Comparison of ENCODE assay signal across 15 mouse cellular contexts in genomic region chr3:122393836-122394374, GRCm38 (mm10).
DNase-seq lines count a peak whose midpoint lies in the region; ATAC-seq and TF ChIP-seq lines count a peak whose summit lies in the region.
"Had no signal": no experiment of that assay in that cellular context is flagged by ENCODE, and none has a peak within 500 bp of the region (broad histone marks: within the 10 kb centered on the region; RNA-seq: fewer than 3 reads in every experiment).

No protein-coding gene starts in this region.

- no peaks in the 10 kb centered on the region for H3K9me3 ChIP-seq in lung, postnatal 0 days (ENCODE audit: low read length)
- H3K9me3 ChIP-seq: liver, embryonic 13.5 days had no signal

- TF ChIP-seq CTCF in gastrocnemius, adult 2 months (IDR thresholded peaks at IDR 0.05): no peak
- TF ChIP-seq CTCF in lung, postnatal 0 days (IDR thresholded peaks at IDR 0.05): no peak
- TF ChIP-seq CTCF in bone marrow, adult 2 months (IDR thresholded peaks at IDR 0.05; ENCODE audit: control insufficient read depth, insufficient read depth, low read length): no peak

- no peak for TF ChIP-seq EP300 in lung, postnatal 0 days (IDR thresholded peaks at IDR 0.05)

- H3K4me2 ChIP-seq in lung, postnatal 0 days (replicated peaks; ENCODE audit: low read depth, low read length): no peak overlapping the region
- H3K4me2 ChIP-seq: liver, embryonic 13.5 days had no signal

- WGBS in lung, postnatal 0 days: 65% methylated on average over 12 of the region's 12 CpGs
- WGBS in bone marrow, adult 2 months: 54% methylated on average over 12 of the region's 12 CpGs
- WGBS in macrophage (ENCODE audit: missing documents): 60% methylated on average over 12 of the region's 12 CpGs

- no peaks in the 10 kb centered on the region for H3K36me3 ChIP-seq in lung, postnatal 0 days (ENCODE audit: insufficient read depth, low read length)
- H3K36me3 ChIP-seq in macrophage (ENCODE audit: inconsistent target): no peaks in the 10 kb centered on the region
- H3K36me3 ChIP-seq: liver, embryonic 13.5 days had no signal

- no peaks in the 10 kb centered on the region for H3K27me3 ChIP-seq in lung, postnatal 0 days (replicated peaks; ENCODE audit: insufficient read depth, low read length)
- H3K27me3 ChIP-seq: liver, embryonic 13.5 days; Patski had no signal

- intact Hi-C loops in gastrocnemius, adult 2 months (cut with DNase I): no loop called here

- no peak for TF ChIP-seq POLR2A in bone marrow, adult 2 months (IDR thresholded peaks at IDR 0.05; ENCODE audit: borderline replicate concordance, control insufficient read depth, low read depth, low read length)

- peak; percentile 46; the same call in 1 of the 2 replicates for ATAC-seq in lung, postnatal 0 days
- ATAC-seq: inflammation-experienced regulatory T-cells, adult 6 months; Patski had no signal

- H3K27ac ChIP-seq in gastrocnemius, adult 2 months: peak overlapping the region; percentile 46
- H3K27ac ChIP-seq in lung, postnatal 0 days (ENCODE audit: low read length): 0 out of 2 replicates have a peak overlapping the region, but pooled peaks have one; percentile 32
- peak overlapping the region; percentile 51 for H3K27ac ChIP-seq in bone marrow, adult 2 months (ENCODE audit: control insufficient read depth, insufficient read depth, low read depth, low read length, poor library complexity)
- H3K27ac ChIP-seq in macrophage: peak overlapping the region; percentile 61
- H3K27ac ChIP-seq: liver, embryonic 13.5 days had no signal

- H3K4me3 ChIP-seq in gastrocnemius, adult 2 months: no peak overlapping the region
- H3K4me3 ChIP-seq in lung, postnatal 0 days (ENCODE audit: low read depth, low read length): no peak overlapping the region
- no peak overlapping the region for H3K4me3 ChIP-seq in bone marrow, adult 2 months (replicated peaks; ENCODE audit: control insufficient read depth, low read depth, low read length)
- H3K4me3 ChIP-seq in macrophage (ENCODE audit: inconsistent target): no peak overlapping the region
- H3K4me3 ChIP-seq: liver, embryonic 13.5 days had no signal

- no peak overlapping the region for H3K9ac ChIP-seq in lung, postnatal 0 days (replicated peaks; ENCODE audit: low read depth)
- H3K9ac ChIP-seq: liver, embryonic 13.5 days had no signal

- H3K79me2 ChIP-seq in macrophage (ENCODE audit: inconsistent target): no peaks in the 10 kb centered on the region

- H3K4me1 ChIP-seq in lung, postnatal 0 days (ENCODE audit: insufficient read depth, low read depth, low read length): no peaks in the 10 kb centered on the region
- no peaks in the 10 kb centered on the region for H3K4me1 ChIP-seq in bone marrow, adult 2 months (ENCODE audit: control insufficient read depth, insufficient read depth, low read length)
- H3K4me1 ChIP-seq: liver, embryonic 13.5 days had no signal

- DNase-seq in gastrocnemius, adult 2 months: peak; percentile 71
- DNase-seq in gastrocnemius, adult 8-10 months (ENCODE audit: low spot score in 2 of 2): no peak
- DNase-seq in lung, postnatal 0 days (ENCODE audit: low spot score): peak; percentile 46
- no peak for DNase-seq in lung, adult 18-20 months
- no peak for DNase-seq in embryo, embryonic 10.5 days (ENCODE audit: low spot score)
- DNase-seq in right cerebral cortex, postnatal 4 days: no peak
- DNase-seq: adrenal gland, adult 8-10 months; cerebellum, adult 18-20 months; liver, embryonic 13.5 days; midbrain, embryonic 14.5 days; right cerebral cortex, adult 18-20 months had no signal

Comparison
In these comparisons a context has a peak if more than half of its experiments do, and no peak if none do; other contexts are left out.
1. DNase-seq: peak in gastrocnemius, adult 2 months (single experiment) and lung, postnatal 0 days (single experiment); none in gastrocnemius, adult 8-10 months (0 of 2), lung, adult 18-20 months (0 of 2), embryo, embryonic 10.5 days (single experiment) and right cerebral cortex, postnatal 4 days (single experiment).
2. Peak in every context shown above with its lines, with median percentiles within 50 percentile points of each other: H3K27ac ChIP-seq.